In the genomic region with DNA sequence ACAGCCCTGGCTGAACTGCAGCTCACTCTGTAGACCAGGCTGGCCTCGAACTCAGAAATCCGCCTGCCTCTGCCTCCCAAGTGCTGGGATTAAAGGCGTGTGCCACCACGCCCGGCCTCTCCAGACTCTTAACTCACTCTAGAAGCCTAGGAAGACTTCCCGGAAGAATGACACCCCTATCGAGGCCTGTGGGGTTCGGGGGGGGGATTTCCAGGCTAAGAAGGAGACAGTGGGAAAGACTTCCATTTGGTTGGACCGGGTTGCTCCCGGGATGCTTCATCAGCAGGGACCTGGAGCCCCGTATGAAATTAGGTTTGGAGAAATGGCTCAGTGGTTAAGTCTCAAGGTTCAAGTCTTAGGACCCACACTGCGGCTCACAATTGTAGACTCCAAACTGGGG, we compare ENCODE assay signal across 8 mouse cellular contexts. TPM values are rescaled to one million over a fixed set of nuclear protein-coding genes. Genes with fewer than 3 reads are reported as not detected.
DNase-seq lines count a peak whose midpoint lies in the region; ATAC-seq and TF ChIP-seq lines count a peak whose summit lies in the region.

No protein-coding gene starts in this region.

- peak overlapping the region; percentile 65; the same call in 1 of the 2 replicates for H3K27ac ChIP-seq in lung, embryonic 14.5 days (ENCODE audit: low read depth)
- no peak overlapping the region for H3K27ac ChIP-seq in forebrain, embryonic 13.5 days
- H3K27ac ChIP-seq in liver, embryonic 11.5 days (ENCODE audit: low read depth, low read length), result peak overlapping the region; percentile 38; the same call in 1 of the 2 replicates
- peak overlapping the region; percentile 66; the same call in 1 of the 2 replicates for H3K27ac ChIP-seq in stomach, embryonic 14.5 days (ENCODE audit: low read length)
- H3K27ac ChIP-seq in thymus, adult 2 months (ENCODE audit: control insufficient read depth, insufficient read depth, low read length), result no peak overlapping the region

- ATAC-seq in lung, embryonic 14.5 days (ENCODE audit: insufficient read depth), result no peak
- no peak for ATAC-seq in forebrain, embryonic 13.5 days
- ATAC-seq in liver, embryonic 11.5 days (replicated peaks; ENCODE audit: low FRiP score), result no peak
- ATAC-seq in stomach, embryonic 14.5 days (ENCODE audit: insufficient number of reproducible peaks, insufficient read depth, low FRiP score, low read depth), result no peak

- TF ChIP-seq POLR2A in thymus, adult 2 months (IDR thresholded peaks at IDR 0.05; ENCODE audit: control insufficient read depth, extremely low read depth, insufficient read depth, low read length, poor library complexity), result no peak

- no peaks in the 10 kb centered on the region for H3K9me3 ChIP-seq in lung, embryonic 14.5 days (ENCODE audit: low read depth, low read length)
- H3K9me3 ChIP-seq in forebrain, embryonic 13.5 days (replicated peaks), result no peaks in the 10 kb centered on the region
- H3K9me3 ChIP-seq in liver, embryonic 11.5 days (ENCODE audit: control insufficient read depth, low read length), result no peaks in the 10 kb centered on the region
- no peaks in the 10 kb centered on the region for H3K9me3 ChIP-seq in stomach, embryonic 14.5 days (ENCODE audit: control insufficient read depth, low read depth, low read length)

- H3K4me1 ChIP-seq in lung, embryonic 14.5 days (ENCODE audit: insufficient read depth), result peaks cover 12% of the 10 kb centered on the region
- H3K4me1 ChIP-seq in forebrain, embryonic 13.5 days, result peaks cover 14% of the 10 kb centered on the region
- H3K4me1 ChIP-seq in liver, embryonic 11.5 days (replicated peaks; ENCODE audit: control insufficient read depth, insufficient read depth, low read length), result peaks cover 18% of the 10 kb centered on the region
- peaks cover 13% of the 10 kb centered on the region for H3K4me1 ChIP-seq in stomach, embryonic 14.5 days (ENCODE audit: control insufficient read depth, insufficient read depth, low read length)
- H3K4me1 ChIP-seq in thymus, adult 2 months (replicated peaks; ENCODE audit: control insufficient read depth, insufficient read depth, low read length), result peaks cover 12% of the 10 kb centered on the region

- 81% methylated on average over 12 of the region's 12 CpGs for WGBS in lung, embryonic 14.5 days
- WGBS in forebrain, embryonic 13.5 days, result 92% methylated on average over 12 of the region's 12 CpGs
- 82% methylated on average over 12 of the region's 12 CpGs for WGBS in liver, embryonic 11.5 days
- 86% methylated on average over 12 of the region's 12 CpGs for WGBS in stomach, embryonic 14.5 days
- 90% methylated on average over 12 of the region's 12 CpGs for WGBS in thymus, adult 2 months

- 0 out of 2 replicates have a peak, but pooled peaks cover 6% of the 10 kb centered on the region for H3K36me3 ChIP-seq in lung, embryonic 14.5 days (ENCODE audit: insufficient read depth)
- no peaks in the 10 kb centered on the region for H3K36me3 ChIP-seq in forebrain, embryonic 13.5 days (ENCODE audit: poor library complexity, severe bottlenecking)
- no peaks in the 10 kb centered on the region for H3K36me3 ChIP-seq in liver, embryonic 11.5 days (ENCODE audit: control insufficient read depth, insufficient read depth, low read length)
- no peaks in the 10 kb centered on the region; the same call in 1 of the 2 replicates for H3K36me3 ChIP-seq in stomach, embryonic 14.5 days (ENCODE audit: control insufficient read depth, insufficient read depth, low read length)
- no peaks in the 10 kb centered on the region for H3K36me3 ChIP-seq in thymus, adult 2 months (ENCODE audit: control insufficient read depth, insufficient read depth, low read length)

- no peaks in the 10 kb centered on the region for H3K27me3 ChIP-seq in lung, embryonic 14.5 days (ENCODE audit: insufficient read depth, low read length)
- no peaks in the 10 kb centered on the region for H3K27me3 ChIP-seq in forebrain, embryonic 13.5 days
- H3K27me3 ChIP-seq in liver, embryonic 11.5 days (replicated peaks; ENCODE audit: control insufficient read depth, insufficient read depth, low read length), result no peaks in the 10 kb centered on the region
- H3K27me3 ChIP-seq in stomach, embryonic 14.5 days (ENCODE audit: control insufficient read depth, insufficient read depth, low read length), result no peaks in the 10 kb centered on the region
- no peaks in the 10 kb centered on the region for H3K27me3 ChIP-seq in thymus, adult 2 months (ENCODE audit: control insufficient read depth, insufficient read depth, low read length)

- TF ChIP-seq CTCF in lung, embryonic 14.5 days (IDR thresholded peaks at IDR 0.05; ENCODE audit: low read depth), result no peak
- TF ChIP-seq CTCF in thymus, adult 2 months (IDR thresholded peaks at IDR 0.05; ENCODE audit: borderline replicate concordance, control insufficient read depth, extremely low read depth, insufficient read depth, low read length, poor library complexity), result no peak

- peak overlapping the region; percentile 90 for H3K4me2 ChIP-seq in lung, embryonic 14.5 days
- H3K4me2 ChIP-seq in forebrain, embryonic 13.5 days, result peak overlapping the region; percentile 94
- peak overlapping the region; percentile 70 for H3K4me2 ChIP-seq in liver, embryonic 11.5 days
- peak overlapping the region; percentile 83 for H3K4me2 ChIP-seq in stomach, embryonic 14.5 days (replicated peaks; ENCODE audit: low read depth, low read length)

- peak overlapping the region; percentile 87 for H3K9ac ChIP-seq in lung, embryonic 14.5 days
- H3K9ac ChIP-seq in forebrain, embryonic 13.5 days, result no peak overlapping the region
- H3K9ac ChIP-seq in liver, embryonic 11.5 days (ENCODE audit: low read depth, low read length), result peak overlapping the region; percentile 46; the same call in 1 of the 2 replicates
- H3K9ac ChIP-seq in stomach, embryonic 14.5 days (replicated peaks; ENCODE audit: low read depth, low read length), result no peak overlapping the region

- no peak for DNase-seq in lung, embryonic 14.5 days
- no peak for DNase-seq in lung, postnatal 25 days (ENCODE audit: low spot score)
- no peak for DNase-seq in liver, embryonic 11.5 days (ENCODE audit: low spot score)
- no peak for DNase-seq in cerebellum, postnatal 36 days
- DNase-seq in Muller cell, postnatal 12 days (ENCODE audit: inconsistent ontology term), result no peak
- DNase-seq in thymus, adult 2 months, result no peak

- H3K4me3 ChIP-seq in lung, embryonic 14.5 days (ENCODE audit: low read depth, low read length), result peak overlapping the region; percentile 86
- H3K4me3 ChIP-seq in forebrain, embryonic 13.5 days, result peak overlapping the region; percentile 76
- H3K4me3 ChIP-seq in liver, embryonic 11.5 days (ENCODE audit: low read depth, low read length), result peak overlapping the region; percentile 80; the same call in 1 of the 2 replicates
- H3K4me3 ChIP-seq in stomach, embryonic 14.5 days (ENCODE audit: low read depth, low read length), result peak overlapping the region; percentile 92; the same call in 1 of the 2 replicates
- no peak overlapping the region for H3K4me3 ChIP-seq in thymus, adult 2 months (ENCODE audit: control insufficient read depth, insufficient read depth, low read length)

RNA-seq across cellular contexts. Expression of a gene that starts 9.3 kb away (rescaled TPM):
- polyA plus RNA-seq in lung, embryonic 14.5 days (2014; fragmentation: Nextera tagmentation; extraction: Ambion mirVana), result 28.4 and 32.7 TPM in 2 replicates
- polyA plus RNA-seq in forebrain, embryonic 13.5 days (2015; fragmentation: Nextera tagmentation; extraction: Ambion mirVana), result 14.2 and 15.7 TPM in 2 replicates
- 46.2 and 47.1 TPM in 2 replicates for polyA plus RNA-seq in liver, embryonic 11.5 days (2014; fragmentation: Nextera tagmentation; extraction: Ambion mirVana)
- polyA plus RNA-seq in stomach, embryonic 14.5 days (2014; fragmentation: Nextera tagmentation; extraction: Ambion mirVana), result 25.9 and 27.1 TPM in 2 replicates
- 61.8 and 65.7 TPM in 2 replicates for polyA plus RNA-seq in thymus, adult 2 months (2012; rRNA removed)

RNA-seq across cellular contexts. Expression of a gene that starts 18.2 kb away (rescaled TPM):
- polyA plus RNA-seq in lung, embryonic 14.5 days (2014; fragmentation: Nextera tagmentation; extraction: Ambion mirVana), result 81.7 and 84.3 TPM in 2 replicates
- 90.3 and 99.9 TPM in 2 replicates for polyA plus RNA-seq in forebrain, embryonic 13.5 days (2015; fragmentation: Nextera tagmentation; extraction: Ambion mirVana)
- polyA plus RNA-seq in liver, embryonic 11.5 days (2014; fragmentation: Nextera tagmentation; extraction: Ambion mirVana), result 83.4 and 84.5 TPM in 2 replicates
- polyA plus RNA-seq in stomach, embryonic 14.5 days (2014; fragmentation: Nextera tagmentation; extraction: Ambion mirVana), result 78.6 and 80.8 TPM in 2 replicates
- polyA plus RNA-seq in thymus, adult 2 months (2012; rRNA removed), result 220 and 239 TPM in 2 replicates

RNA-seq across cellular contexts. Expression of a gene that starts 26.2 kb away (rescaled TPM):
- 37.6 and 38.8 TPM in 2 replicates for polyA plus RNA-seq in lung, embryonic 14.5 days (2014; fragmentation: Nextera tagmentation; extraction: Ambion mirVana)
- polyA plus RNA-seq in forebrain, embryonic 13.5 days (2015; fragmentation: Nextera tagmentation; extraction: Ambion mirVana), result 23.5 and 29.2 TPM in 2 replicates
- 13.4 and 14.2 TPM in 2 replicates for polyA plus RNA-seq in liver, embryonic 11.5 days (2014; fragmentation: Nextera tagmentation; extraction: Ambion mirVana)
- polyA plus RNA-seq in stomach, embryonic 14.5 days (2014; fragmentation: Nextera tagmentation; extraction: Ambion mirVana), result 28.2 and 28.4 TPM in 2 replicates
- 104 and 106 TPM in 2 replicates for polyA plus RNA-seq in thymus, adult 2 months (2012; rRNA removed)

RNA-seq across cellular contexts. Expression of a gene that starts 46.1 kb away (rescaled TPM):
- polyA plus RNA-seq in lung, embryonic 14.5 days (2014; fragmentation: Nextera tagmentation; extraction: Ambion mirVana), result 0.20 TPM in 1 of 2 replicates, not detected in the other
- 1.6 and 2.5 TPM in 2 replicates for polyA plus RNA-seq in forebrain, embryonic 13.5 days (2015; fragmentation: Nextera tagmentation; extraction: Ambion mirVana)
- 0.22 TPM in 1 of 2 replicates, not detected in the other for polyA plus RNA-seq in liver, embryonic 11.5 days (2014; fragmentation: Nextera tagmentation; extraction: Ambion mirVana)
- polyA plus RNA-seq in stomach, embryonic 14.5 days (2014; fragmentation: Nextera tagmentation; extraction: Ambion mirVana), result 0.67 and 0.77 TPM in 2 replicates
- polyA plus RNA-seq in thymus, adult 2 months (2012; rRNA removed), result 0.20 and 0.27 TPM in 2 replicates

RNA-seq across cellular contexts. Expression of a gene that starts 48.3 kb away (rescaled TPM):
- 91.1 and 98.5 TPM in 2 replicates for polyA plus RNA-seq in lung, embryonic 14.5 days (2014; fragmentation: Nextera tagmentation; extraction: Ambion mirVana)
- 20.4 and 21.2 TPM in 2 replicates for polyA plus RNA-seq in forebrain, embryonic 13.5 days (2015; fragmentation: Nextera tagmentation; extraction: Ambion mirVana)
- 39.2 and 40.1 TPM in 2 replicates for polyA plus RNA-seq in liver, embryonic 11.5 days (2014; fragmentation: Nextera tagmentation; extraction: Ambion mirVana)
- polyA plus RNA-seq in stomach, embryonic 14.5 days (2014; fragmentation: Nextera tagmentation; extraction: Ambion mirVana), result 49.1 and 54.5 TPM in 2 replicates
- polyA plus RNA-seq in thymus, adult 2 months (2012; rRNA removed), result 62.1 and 66.1 TPM in 2 replicates

Comparison
In these comparisons a context has a peak if more than half of its experiments do, and no peak if none do; other contexts are left out.
1. H3K27ac ChIP-seq: peak in lung, embryonic 14.5 days (single experiment), liver, embryonic 11.5 days (single experiment) and stomach, embryonic 14.5 days (single experiment); none in forebrain, embryonic 13.5 days (single experiment) and thymus, adult 2 months (single experiment).
2. H3K9ac ChIP-seq: peak in lung, embryonic 14.5 days (single experiment) and liver, embryonic 11.5 days (single experiment); none in forebrain, embryonic 13.5 days (single experiment) and stomach, embryonic 14.5 days (single experiment).
3. Peak in every context shown above with its lines, with median percentiles within 50 percentile points of each other: H3K4me2 ChIP-seq.